Mouse (Mus musculus): ENCODE measurements around the gene Ints4. TPM values are rescaled to one million over a fixed set of nuclear protein-coding genes. Genes with fewer than 3 reads are reported as not detected.

Gene Ints4
- polyA plus RNA-seq, 1 experiment from 2014 or later, result 17.8 TPM

GRCm38 (mm10) chr7:97453141-97453921 lies 27.4 kb upstream of the Ints4 start:
- ATAC-seq (ENCODE audit: low read depth), result peak; percentile 99
- H3K9ac ChIP-seq (ENCODE audit: low read depth, low read length), result peak overlapping the region; percentile 79
- H3K4me3 ChIP-seq (ENCODE audit: low read depth, low read length), result peak overlapping the region; percentile 70
- peaks cover 24% of the 10 kb centered on the region for H3K4me1 ChIP-seq (ENCODE audit: control insufficient read depth, low read depth, low read length)
- H3K27me3 ChIP-seq (ENCODE audit: control insufficient read depth, insufficient read depth, low read depth, low read length), result no peaks in the 10 kb centered on the region
- peak overlapping the region; percentile 78 for H3K4me2 ChIP-seq (ENCODE audit: low read depth, low read length)
- no peaks in the 10 kb centered on the region for H3K9me3 ChIP-seq (replicated peaks; ENCODE audit: control insufficient read depth, low read length)
- 0% methylated on average over 27 of the region's 27 CpGs for WGBS (ENCODE audit: insufficient replicate concordance)
- H3K36me3 ChIP-seq (ENCODE audit: control insufficient read depth, insufficient read depth), result peaks cover 9% of the 10 kb centered on the region
- H3K27ac ChIP-seq (ENCODE audit: low read length), result peak overlapping the region; percentile 97

- WGBS (ENCODE audit: insufficient replicate concordance), result 89% methylated on average over 10 of the region's 10 CpGs
- Histone ChIP-seq H3K36me3 (ENCODE audit: control insufficient read depth, insufficient read depth) (peaks cover 9% of the 10 kb centered on the region), H3K9me3 (replicated peaks; ENCODE audit: control insufficient read depth, low read length) (no peaks in the 10 kb centered on the region), H3K9ac (ENCODE audit: low read depth, low read length) (0 out of 2 replicates have a peak overlapping the region, but pooled peaks have one; percentile 11), H3K4me1 (ENCODE audit: control insufficient read depth, low read depth, low read length) (peaks cover 24% of the 10 kb centered on the region), H3K4me2 (ENCODE audit: low read depth, low read length) (peak overlapping the region; percentile 53), H3K27me3 (ENCODE audit: control insufficient read depth, insufficient read depth, low read depth, low read length) (no peaks in the 10 kb centered on the region), H3K4me3 (ENCODE audit: low read depth, low read length) (peak overlapping the region; percentile 70), H3K27ac (ENCODE audit: low read length) (no peak overlapping the region)
- ATAC-seq (ENCODE audit: low read depth), result no peak
Observed at GRCm38 (mm10) chr7:97454795-97455194, 26.0 kb upstream of the Ints4 start.

DNA sequence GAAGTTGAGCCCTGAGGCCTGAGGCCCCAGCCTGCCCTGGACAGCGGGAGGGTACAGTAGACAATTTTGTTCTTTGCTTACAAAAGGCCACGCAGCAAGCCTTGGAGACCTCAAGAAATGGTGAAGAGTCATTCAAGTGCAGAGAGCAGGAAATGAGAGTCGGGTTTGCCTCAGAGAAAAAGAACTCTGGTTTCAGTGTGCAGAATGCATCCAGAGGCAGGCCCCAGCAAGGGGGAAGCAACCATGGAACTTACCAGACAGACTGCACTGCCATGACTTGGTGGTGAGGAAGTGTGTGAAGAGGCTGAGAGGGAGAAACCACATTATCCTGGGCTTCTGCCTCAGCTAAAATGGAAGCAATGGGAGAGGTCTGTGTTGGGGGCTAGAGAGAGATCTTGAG lies 25.2 kb upstream of the Ints4 start:
- H3K4me2 ChIP-seq (ENCODE audit: low read depth, low read length), result no peak overlapping the region
- H3K9ac ChIP-seq (ENCODE audit: low read depth, low read length), result no peak overlapping the region
- no peak overlapping the region for H3K4me3 ChIP-seq (ENCODE audit: low read depth, low read length)
- peaks cover 24% of the 10 kb centered on the region for H3K4me1 ChIP-seq (ENCODE audit: control insufficient read depth, low read depth, low read length)
- no peak for ATAC-seq (ENCODE audit: low read depth)
- WGBS (ENCODE audit: insufficient replicate concordance), result 41% methylated on average over 3 of the region's 3 CpGs
- H3K27me3 ChIP-seq (ENCODE audit: control insufficient read depth, insufficient read depth, low read depth, low read length), result no peaks in the 10 kb centered on the region
- H3K9me3 ChIP-seq (replicated peaks; ENCODE audit: control insufficient read depth, low read length), result no peaks in the 10 kb centered on the region
- H3K36me3 ChIP-seq (ENCODE audit: control insufficient read depth, insufficient read depth), result peaks cover 9% of the 10 kb centered on the region
- H3K27ac ChIP-seq (ENCODE audit: low read length), result no peak overlapping the region

GRCm38 (mm10) chr7:97473001-97473400 lies 7.8 kb upstream of the Ints4 start:
- H3K9me3 ChIP-seq (replicated peaks; ENCODE audit: control insufficient read depth, low read length), result no peaks in the 10 kb centered on the region
- H3K27me3 ChIP-seq (ENCODE audit: control insufficient read depth, insufficient read depth, low read depth, low read length), result no peaks in the 10 kb centered on the region
- no peak for ATAC-seq (ENCODE audit: low read depth)
- no peak overlapping the region for H3K27ac ChIP-seq (ENCODE audit: low read length)
- 56% methylated on average over 5 of the region's 5 CpGs for WGBS (ENCODE audit: insufficient replicate concordance)
- no peaks in the 10 kb centered on the region for H3K4me1 ChIP-seq (ENCODE audit: control insufficient read depth, low read depth, low read length)
- H3K4me2 ChIP-seq (ENCODE audit: low read depth, low read length), result no peak overlapping the region
- no peaks in the 10 kb centered on the region for H3K36me3 ChIP-seq (ENCODE audit: control insufficient read depth, insufficient read depth)
- no peak overlapping the region for H3K4me3 ChIP-seq (ENCODE audit: low read depth, low read length)
- H3K9ac ChIP-seq (ENCODE audit: low read depth, low read length), result no peak overlapping the region

DNA sequence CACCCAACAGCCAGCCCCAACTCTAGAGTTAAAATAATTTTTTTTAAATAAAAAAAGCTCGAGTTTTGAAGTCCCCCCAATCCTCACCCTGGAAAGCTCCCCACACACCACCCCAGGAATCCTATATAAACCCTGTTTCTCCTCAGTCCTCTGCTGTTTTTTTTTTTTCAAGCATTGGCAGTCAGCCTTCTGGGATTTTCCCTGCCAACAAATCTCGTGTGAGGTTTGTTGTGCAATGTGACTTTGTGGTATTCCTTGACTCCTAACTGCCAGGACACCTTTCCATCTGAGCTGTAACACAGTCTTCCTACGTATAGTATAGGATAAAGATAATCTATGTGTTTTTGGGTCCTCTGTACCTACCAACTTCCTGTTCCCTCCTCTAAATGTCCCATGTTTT lies 1.4 kb upstream of the Ints4 start:
- Histone ChIP-seq H3K4me3 (ENCODE audit: low read depth, low read length) (no peak overlapping the region), H3K36me3 (ENCODE audit: control insufficient read depth, insufficient read depth) (no peaks in the 10 kb centered on the region), H3K4me1 (ENCODE audit: control insufficient read depth, low read depth, low read length) (peaks cover 12% of the 10 kb centered on the region), H3K27ac (ENCODE audit: low read length) (no peak overlapping the region), H3K9ac (ENCODE audit: low read depth, low read length) (no peak overlapping the region), H3K27me3 (ENCODE audit: control insufficient read depth, insufficient read depth, low read depth, low read length) (no peaks in the 10 kb centered on the region), H3K4me2 (ENCODE audit: low read depth, low read length) (no peak overlapping the region), H3K9me3 (replicated peaks; ENCODE audit: control insufficient read depth, low read length) (no peaks in the 10 kb centered on the region)
- no peak for ATAC-seq (ENCODE audit: low read depth)
- 42% methylated on average over 3 of the region's 3 CpGs for WGBS (ENCODE audit: insufficient replicate concordance)

DNA sequence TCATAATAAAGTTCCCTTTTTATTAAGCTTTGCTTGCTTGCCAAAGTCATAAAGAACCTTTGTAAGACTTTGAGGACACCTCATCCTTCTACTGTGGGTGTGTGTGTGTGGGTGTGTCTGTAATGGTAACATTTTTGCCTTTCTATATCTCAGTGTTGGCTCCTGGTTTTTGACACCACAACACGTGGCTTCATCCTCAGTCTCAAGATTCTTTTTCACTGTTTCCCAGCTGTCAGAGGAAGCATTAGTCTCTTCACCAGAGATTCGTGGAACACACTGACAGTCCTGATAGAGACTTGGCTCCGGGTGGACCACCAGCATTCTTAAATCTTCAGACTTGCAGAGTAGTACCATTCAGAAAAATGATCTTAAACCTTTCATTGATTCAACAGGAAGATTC lies 466 bp upstream of the Ints4 start:
- Histone ChIP-seq H3K4me1 (ENCODE audit: control insufficient read depth, low read depth, low read length) (peaks cover 12% of the 10 kb centered on the region), H3K9ac (ENCODE audit: low read depth, low read length) (no peak overlapping the region), H3K4me2 (ENCODE audit: low read depth, low read length) (peak overlapping the region; percentile 78), H3K4me3 (ENCODE audit: low read depth, low read length) (peak overlapping the region; percentile 70), H3K36me3 (ENCODE audit: control insufficient read depth, insufficient read depth) (peaks cover 4% of the 10 kb centered on the region; the same call in 1 of the 2 replicates), H3K27me3 (ENCODE audit: control insufficient read depth, insufficient read depth, low read depth, low read length) (no peaks in the 10 kb centered on the region), H3K27ac (ENCODE audit: low read length) (no peak overlapping the region), H3K9me3 (replicated peaks; ENCODE audit: control insufficient read depth, low read length) (no peaks in the 10 kb centered on the region)
- no peak for ATAC-seq (ENCODE audit: low read depth)
- 16% methylated on average over 3 of the region's 3 CpGs for WGBS (ENCODE audit: insufficient replicate concordance)

GRCm38 (mm10) chr7:97483378-97483777 lies 2.6 kb downstream of the Ints4 start:
- Histone ChIP-seq H3K9ac (ENCODE audit: low read depth, low read length) (no peak overlapping the region), H3K36me3 (ENCODE audit: control insufficient read depth, insufficient read depth) (peaks cover 6% of the 10 kb centered on the region), H3K4me2 (ENCODE audit: low read depth, low read length) (no peak overlapping the region), H3K4me3 (ENCODE audit: low read depth, low read length) (no peak overlapping the region), H3K4me1 (ENCODE audit: control insufficient read depth, low read depth, low read length) (peaks cover 12% of the 10 kb centered on the region), H3K9me3 (replicated peaks; ENCODE audit: control insufficient read depth, low read length) (no peaks in the 10 kb centered on the region), H3K27ac (ENCODE audit: low read length) (no peak overlapping the region), H3K27me3 (ENCODE audit: control insufficient read depth, insufficient read depth, low read depth, low read length) (no peaks in the 10 kb centered on the region)
- no peak for ATAC-seq (ENCODE audit: low read depth)
- 70% methylated on average over 2 of the region's 2 CpGs for WGBS (ENCODE audit: insufficient replicate concordance)

DNA sequence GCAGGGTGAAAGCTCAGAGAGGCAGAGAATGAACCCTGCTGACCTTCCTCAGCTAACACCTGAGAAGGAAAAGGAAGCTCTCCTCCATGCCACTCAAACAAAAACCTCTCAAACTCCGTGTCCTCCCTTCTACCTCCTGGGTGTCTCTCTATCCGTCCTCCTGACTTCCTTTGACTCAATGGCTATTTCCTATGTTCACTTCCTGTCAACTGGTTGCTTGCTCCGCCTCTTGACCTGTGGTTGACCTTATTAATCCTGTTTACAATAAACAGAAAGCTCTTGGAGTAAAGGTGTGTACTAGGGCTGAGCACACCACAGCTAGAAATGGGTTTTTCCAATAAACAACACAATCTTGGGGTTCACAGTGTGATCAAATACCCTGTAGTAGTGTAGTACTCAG lies 10.4 kb downstream of the Ints4 start:
- 59% methylated on average over 3 of the region's 3 CpGs for WGBS (ENCODE audit: insufficient replicate concordance)
- Histone ChIP-seq H3K4me2 (ENCODE audit: low read depth, low read length) (no peak overlapping the region), H3K27me3 (ENCODE audit: control insufficient read depth, insufficient read depth, low read depth, low read length) (no peaks in the 10 kb centered on the region), H3K4me1 (ENCODE audit: control insufficient read depth, low read depth, low read length) (no peaks in the 10 kb centered on the region), H3K9me3 (replicated peaks; ENCODE audit: control insufficient read depth, low read length) (no peaks in the 10 kb centered on the region), H3K4me3 (ENCODE audit: low read depth, low read length) (no peak overlapping the region), H3K9ac (ENCODE audit: low read depth, low read length) (no peak overlapping the region), H3K36me3 (ENCODE audit: control insufficient read depth, insufficient read depth) (peaks cover 9% of the 10 kb centered on the region), H3K27ac (ENCODE audit: low read length) (no peak overlapping the region)
- no peak for ATAC-seq (ENCODE audit: low read depth)

DNA sequence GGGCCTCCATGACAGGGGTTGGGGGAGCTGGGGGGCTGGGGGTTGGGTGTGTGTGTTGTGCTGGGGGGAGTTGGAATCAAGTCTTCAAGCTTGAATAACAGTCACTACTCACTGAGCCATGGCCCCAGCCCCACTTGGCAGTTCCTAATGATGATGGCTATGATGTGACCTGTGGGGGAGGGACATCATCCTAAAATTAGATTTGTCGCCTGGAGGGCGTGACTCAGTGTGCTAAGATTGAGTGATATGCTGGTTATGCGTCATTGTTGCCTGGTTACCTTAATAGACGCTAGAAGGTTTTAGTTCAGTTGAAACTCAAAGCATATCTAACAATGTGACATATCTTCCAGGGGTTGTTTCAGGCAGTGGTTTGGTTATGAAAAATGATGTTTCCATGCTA lies 11.7 kb downstream of the Ints4 start:
- Histone ChIP-seq H3K9me3 (replicated peaks; ENCODE audit: control insufficient read depth, low read length) (no peaks in the 10 kb centered on the region), H3K36me3 (ENCODE audit: control insufficient read depth, insufficient read depth) (peaks cover 9% of the 10 kb centered on the region), H3K27me3 (ENCODE audit: control insufficient read depth, insufficient read depth, low read depth, low read length) (no peaks in the 10 kb centered on the region), H3K4me3 (ENCODE audit: low read depth, low read length) (no peak overlapping the region), H3K4me1 (ENCODE audit: control insufficient read depth, low read depth, low read length) (no peaks in the 10 kb centered on the region), H3K9ac (ENCODE audit: low read depth, low read length) (no peak overlapping the region), H3K4me2 (ENCODE audit: low read depth, low read length) (no peak overlapping the region), H3K27ac (ENCODE audit: low read length) (no peak overlapping the region)
- no peak for ATAC-seq (ENCODE audit: low read depth)
- 55% methylated on average over 4 of the region's 4 CpGs for WGBS (ENCODE audit: insufficient replicate concordance)
